Mouse (Mus musculus) testis, adult 2 months (tissue): ENCODE measurements around the gene 1700003E16Rik.

Experiments
- CTCF ChIP-seq: fragments of 200-500 bp; IDR thresholded peaks from 2 replicates; pipeline ENCODE4 v1.5.1; 2012; ENCODE audit warnings: low read depth, mild to moderate bottlenecking, inconsistent platforms, low read length, moderate library complexity; ENCODE audit not compliant: control insufficient read depth, insufficient read depth, insufficient replicate concordance
- POLR2A ChIP-seq: fragments of 200-500 bp; IDR thresholded peaks from 2 replicates; pipeline ENCODE4 v1.6.1; 2012; ENCODE audit warnings: low read depth, mild to moderate bottlenecking, inconsistent platforms, low read length, moderate library complexity; ENCODE audit not compliant: control insufficient read depth

GRCm38 (mm10) chr6:83210495-83210894 is 54.3 kb downstream of the 1700003E16Rik start:
- no peak for TF ChIP-seq POLR2A
- no peak for TF ChIP-seq CTCF
